Mouse (Mus musculus) left cerebral cortex, postnatal 25 days (tissue): ENCODE data around the gene Fgfr2. TPM values are rescaled to one million over a fixed set of nuclear protein-coding genes. Genes with fewer than 3 reads are reported as not detected.

ENCODE experiments used
- DNase-seq, 2 experiments: peaks; one replicate each; pipeline ENCODE4 v3.0.0; 2022; ENCODE audit warnings: low spot score in 2 of 2, mixed read lengths in 1 of 2
- intact Hi-C: fragments of 180-260 bp; cut with DNase I; formaldehyde crosslinking; loops from one replicate; pipeline ENCODE4 v1.15.1; 2025
- total RNA-seq, 2 experiments: library from RNA; stranded (reverse); gene quantifications; 2 replicates each; pipeline ENCODE4 v1.2.3; 2021

The Fgfr2 gene
- total RNA-seq, 2 experiments from 2014 or later: 37.1 to 42.0 TPM

GRCm38 (mm10) chr7:132075825-132076224, 1047.3 kb downstream of the Fgfr2 start:
- intact Hi-C loops: no loop called here
- DNase-seq: no peak

GRCm38 (mm10) chr7:132074503-132074902, 1048.6 kb downstream of the Fgfr2 start:
- DNase-seq: peak in 1 of 2 experiments; percentile 79

GRCm38 (mm10) chr7:132070877-132071625, 1052.1 kb downstream of the Fgfr2 start:
- no peak for DNase-seq
- intact Hi-C loops: no loop called here

More at GRCm38 (mm10) chr7:132074503-132074902, 1048.6 kb downstream of the Fgfr2 start:
- intact Hi-C loops: no loop called here

GRCm38 (mm10) chr7:132067951-132068350, 1055.2 kb downstream of the Fgfr2 start:
- intact Hi-C loops: loop anchor here (1.0 to 5.0 kb wide), 4 partner anchors 97 to 161 kb away; no protein-coding TSS in a partner anchor
- peak; percentile 60 to 95 for DNase-seq

GRCm38 (mm10) chr7:132067511-132067910, 1055.6 kb downstream of the Fgfr2 start:
- intact Hi-C loops: loop anchor here (1.0 to 5.0 kb wide), 4 partner anchors 97 to 160 kb away; no protein-coding TSS in a partner anchor
- DNase-seq: no peak

- intact Hi-C loops: no loop called here
- DNase-seq: no peak
Measured at GRCm38 (mm10) chr7:132060116-132060515, 1063.0 kb downstream of the Fgfr2 start.

- intact Hi-C loops: no loop called here
- no peak for DNase-seq
Measured at GRCm38 (mm10) chr7:132056565-132056964, 1066.6 kb downstream of the Fgfr2 start.

GRCm38 (mm10) chr7:132046662-132047061, 1076.5 kb downstream of the Fgfr2 start:
- peak in 1 of 2 experiments; percentile 35 for DNase-seq
- intact Hi-C loops: no loop called here

GRCm38 (mm10) chr7:132031940-132032531, 1091.1 kb downstream of the Fgfr2 start:
- intact Hi-C loops: no loop called here
- DNase-seq: peak in 1 of 2 experiments; percentile 66

GRCm38 (mm10) chr7:132026671-132027070, 1096.5 kb downstream of the Fgfr2 start:
- DNase-seq: peak in 1 of 2 experiments; percentile 27
- intact Hi-C loops: no loop called here

GRCm38 (mm10) chr7:132025591-132025990, 1097.6 kb downstream of the Fgfr2 start:
- no peak for DNase-seq
- intact Hi-C loops: no loop called here

GRCm38 (mm10) chr7:132015933-132016332, 1107.2 kb downstream of the Fgfr2 start:
- intact Hi-C loops: no loop called here
- no peak for DNase-seq

GRCm38 (mm10) chr7:132015193-132015592, 1108.0 kb downstream of the Fgfr2 start:
- DNase-seq: no peak
- intact Hi-C loops: no loop called here

- intact Hi-C loops: no loop called here
- peak in 1 of 2 experiments; percentile 37 for DNase-seq
Measured at GRCm38 (mm10) chr7:132013970-132014369, 1109.2 kb downstream of the Fgfr2 start.

- DNase-seq: peak in 1 of 2 experiments; percentile 74
- intact Hi-C loops: no loop called here
Measured at GRCm38 (mm10) chr7:132012969-132013679, 1110.0 kb downstream of the Fgfr2 start.

GRCm38 (mm10) chr7:132009002-132009401, 1114.1 kb downstream of the Fgfr2 start:
- intact Hi-C loops: no loop called here
- DNase-seq: no peak

GRCm38 (mm10) chr7:132005996-132006696, 1117.0 kb downstream of the Fgfr2 start:
- intact Hi-C loops: no loop called here
- DNase-seq: peak; percentile 35 to 53

- DNase-seq: peak in 1 of 2 experiments; percentile 61
- intact Hi-C loops: no loop called here
Measured at GRCm38 (mm10) chr7:131992873-131993272, 1130.3 kb downstream of the Fgfr2 start.

- intact Hi-C loops: no loop called here
- no peak for DNase-seq
Measured at GRCm38 (mm10) chr7:131992226-131992625, 1130.9 kb downstream of the Fgfr2 start.

- intact Hi-C loops: no loop called here
Measured at GRCm38 (mm10) chr7:131989056-131989455, 1134.1 kb downstream of the Fgfr2 start.

More at GRCm38 (mm10) chr7:131989056-131989455, 1134.1 kb downstream of the Fgfr2 start:
- no peak for DNase-seq
